Mouse (Mus musculus): ENCODE results near the gene Gm49450.

Gene Gm49450

DNA sequence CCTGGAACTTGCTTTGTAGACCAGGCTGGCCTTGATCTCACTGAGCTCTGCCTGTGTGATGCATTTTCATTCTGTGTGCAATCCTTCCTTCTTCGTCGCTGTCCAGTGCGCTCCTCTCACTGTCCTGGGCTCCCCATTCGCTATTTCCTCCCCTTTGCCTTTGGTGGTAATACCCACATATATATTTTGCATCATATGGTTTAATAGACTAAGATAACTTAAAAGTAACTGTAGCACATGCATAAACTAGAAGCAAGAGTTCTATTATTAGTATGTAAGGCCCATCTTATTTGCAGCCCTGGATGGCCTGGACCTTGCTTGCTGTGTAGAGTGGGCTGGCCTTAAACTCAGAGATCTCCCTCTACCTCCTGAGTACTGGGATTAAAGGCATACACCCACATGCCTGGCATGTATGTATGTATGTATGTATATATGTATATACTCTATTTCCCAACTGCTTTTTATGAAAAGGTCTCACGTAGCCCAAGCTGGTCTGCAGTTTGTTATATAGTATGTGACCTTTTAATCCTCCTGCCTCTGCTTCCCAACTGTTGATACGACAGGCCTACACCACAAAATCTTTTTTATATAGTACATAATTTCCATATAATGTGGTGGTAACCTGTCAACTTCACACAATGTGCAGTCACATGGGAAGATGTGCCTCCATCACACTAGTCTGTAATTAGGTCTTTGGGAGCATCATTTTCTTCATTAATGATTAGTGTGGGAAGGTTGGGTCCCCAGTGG is 4.3 kb downstream of the Gm49450 start:
- TF ChIP-seq GATA4 (IDR thresholded peaks at IDR 0.05; ENCODE audit: insufficient replicate concordance, low read length), result no peak

DNA sequence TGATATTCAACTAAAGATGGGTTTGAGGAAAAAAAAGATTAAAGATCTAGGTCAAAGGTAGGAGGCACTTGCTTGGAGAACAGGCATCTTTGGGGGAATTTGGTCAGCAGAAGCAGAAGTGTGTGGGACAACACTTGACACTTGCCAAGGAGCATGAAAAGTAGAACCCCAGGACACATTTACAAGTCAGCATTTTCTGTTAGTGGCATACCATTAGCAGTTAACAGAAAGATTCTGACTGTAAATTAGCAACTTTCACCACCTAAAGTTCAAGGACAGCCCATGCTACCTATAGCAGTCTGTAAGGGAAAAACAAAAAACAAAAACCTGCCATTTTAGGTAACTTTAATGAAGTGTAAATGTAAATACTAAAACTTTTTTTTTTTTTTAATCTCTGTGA is 5.0 kb downstream of the Gm49450 start:
- no peak for TF ChIP-seq GATA4 (IDR thresholded peaks at IDR 0.05; ENCODE audit: insufficient replicate concordance, low read length)

DNA sequence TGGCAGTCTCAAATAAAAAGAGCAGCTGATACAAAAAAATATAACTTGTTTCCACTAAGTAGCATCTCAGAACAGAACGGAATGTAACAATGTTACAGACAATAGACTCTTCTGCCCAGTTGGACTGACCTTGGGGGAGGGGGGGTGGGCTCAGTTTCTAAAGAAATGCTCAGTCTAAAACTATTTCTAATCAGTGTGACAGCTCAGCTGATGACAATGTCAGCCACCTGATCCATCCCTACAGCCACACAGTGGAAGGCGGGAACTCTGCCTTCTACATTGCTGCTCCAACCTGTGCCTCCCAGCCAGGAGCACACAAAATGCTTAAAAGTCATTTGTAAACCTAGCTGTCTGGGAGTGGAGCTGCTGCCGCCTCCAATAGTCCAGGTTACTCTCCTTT is 5.5 kb downstream of the Gm49450 start:
- TF ChIP-seq GATA4 (IDR thresholded peaks at IDR 0.05; ENCODE audit: insufficient replicate concordance, low read length), result no peak

DNA sequence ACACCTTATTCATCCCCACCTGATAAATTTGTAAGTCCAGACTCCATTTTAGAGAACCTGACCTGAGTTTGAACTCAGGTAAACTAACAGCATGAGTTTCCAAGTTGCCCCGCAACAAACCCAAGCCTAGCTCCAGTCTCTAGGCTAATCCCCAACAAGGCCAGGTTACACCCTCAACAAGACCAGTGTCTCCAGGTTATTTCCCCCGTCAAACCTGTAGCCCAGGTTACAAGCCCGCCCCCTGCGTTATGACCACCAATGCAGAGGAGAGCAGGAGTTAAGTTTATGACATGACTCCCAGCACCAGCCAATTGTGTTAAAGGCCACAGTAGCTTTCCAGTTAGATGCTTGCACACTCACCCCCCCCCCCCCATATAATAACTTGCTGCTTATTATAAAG is 10.2 kb downstream of the Gm49450 start:
- no peak for TF ChIP-seq GATA4 (IDR thresholded peaks at IDR 0.05; ENCODE audit: insufficient replicate concordance, low read length)

DNA sequence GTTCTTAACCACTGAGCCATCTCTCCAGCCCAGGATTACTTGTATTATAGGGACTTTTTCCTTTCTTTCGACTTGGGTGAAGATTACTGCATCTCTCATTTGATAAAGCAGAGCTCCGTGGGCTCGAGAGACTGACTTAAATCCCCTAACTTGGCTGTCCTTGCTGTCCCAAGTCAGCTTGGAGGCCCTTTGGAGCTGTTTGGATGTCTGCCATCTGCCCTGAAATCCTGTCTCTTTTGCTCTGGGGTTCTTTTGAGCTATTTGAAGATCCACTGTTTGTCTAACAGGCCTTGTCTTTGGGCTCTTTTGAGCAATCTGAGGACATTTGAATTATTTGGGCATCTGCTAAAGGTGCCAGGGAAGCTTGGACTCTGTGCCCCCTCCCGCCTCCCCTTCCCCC is 11.3 kb downstream of the Gm49450 start:
- TF ChIP-seq GATA4 (IDR thresholded peaks at IDR 0.05; ENCODE audit: insufficient replicate concordance, low read length), result no peak

DNA sequence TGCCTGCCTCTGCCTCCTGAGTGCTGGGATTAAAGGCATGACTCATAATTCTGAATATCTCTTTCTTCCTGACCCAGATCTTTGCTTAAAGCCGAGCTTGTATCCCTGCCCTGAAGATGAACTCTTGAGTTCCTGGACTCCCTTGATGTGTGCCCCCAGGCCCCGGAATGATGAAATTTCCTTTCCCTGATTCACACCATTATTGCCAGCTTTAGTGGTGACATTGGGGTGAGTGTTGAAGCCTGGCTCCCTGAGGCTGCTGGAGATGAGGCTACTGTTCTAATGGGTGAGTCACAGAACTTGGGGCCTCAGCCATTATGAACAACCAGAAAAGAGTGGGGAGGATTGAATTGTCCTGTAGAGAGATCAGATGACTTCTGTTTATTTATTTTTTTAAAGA is 11.8 kb downstream of the Gm49450 start:
- TF ChIP-seq GATA4 (IDR thresholded peaks at IDR 0.05; ENCODE audit: insufficient replicate concordance, low read length), result no peak

DNA sequence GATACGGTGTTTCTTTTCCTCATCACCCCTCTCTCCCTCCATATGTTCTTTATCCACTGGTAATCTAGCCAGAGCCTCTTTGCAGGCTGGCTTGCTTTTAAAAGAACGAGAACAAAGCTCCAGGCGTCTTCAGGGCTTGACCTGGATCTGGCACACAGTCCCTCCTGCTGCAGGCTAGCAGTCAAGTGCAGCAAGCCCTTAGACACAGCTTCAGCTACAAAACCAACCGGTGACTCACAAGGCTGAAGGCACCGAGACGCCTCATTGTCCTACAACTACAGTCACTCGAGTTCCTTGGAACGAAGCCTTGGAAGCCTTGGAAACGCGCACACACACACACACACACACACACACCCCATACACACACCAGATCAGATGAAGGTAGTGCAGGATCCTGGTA is 12.5 kb downstream of the Gm49450 start:
- TF ChIP-seq GATA4 (IDR thresholded peaks at IDR 0.05; ENCODE audit: insufficient replicate concordance, low read length), result no peak

DNA sequence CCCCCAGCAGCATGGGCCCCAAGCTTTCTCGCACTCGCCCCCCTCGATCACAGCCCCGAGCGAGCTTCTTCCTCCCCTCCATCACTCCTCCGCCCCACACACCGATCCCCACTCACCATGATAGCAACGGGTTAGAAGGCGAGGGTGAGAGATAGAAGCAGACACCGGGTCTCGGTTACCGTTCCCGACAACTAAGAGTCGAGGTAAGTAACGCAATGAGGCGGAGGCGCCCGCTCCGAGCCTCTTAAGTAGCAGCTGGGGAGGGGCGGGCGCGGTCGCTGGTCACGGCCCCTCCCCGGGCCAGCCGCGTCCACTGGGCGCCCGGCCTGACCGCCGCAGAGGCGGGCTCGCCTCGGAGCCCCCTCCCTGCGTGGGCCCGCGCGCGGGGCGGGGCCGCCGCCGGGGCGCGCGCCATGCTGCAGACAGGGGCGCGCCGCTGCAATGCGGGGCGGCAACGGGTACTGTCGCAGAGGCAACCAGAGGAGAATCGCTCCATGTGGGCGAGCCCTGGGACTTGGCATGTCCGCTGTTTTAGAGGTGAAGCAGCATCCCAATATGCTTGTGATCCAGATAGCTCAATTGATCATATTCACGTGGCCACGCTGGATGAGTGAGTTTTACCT is 19.0 kb downstream of the Gm49450 start, which contains the start of gene Tuba1b:
Tuba1b (minus strand) TSS at position 349 of the 623 bp plus-strand sequence.
- TF ChIP-seq GATA4 (IDR thresholded peaks at IDR 0.05; ENCODE audit: insufficient replicate concordance, low read length), result no peak

DNA sequence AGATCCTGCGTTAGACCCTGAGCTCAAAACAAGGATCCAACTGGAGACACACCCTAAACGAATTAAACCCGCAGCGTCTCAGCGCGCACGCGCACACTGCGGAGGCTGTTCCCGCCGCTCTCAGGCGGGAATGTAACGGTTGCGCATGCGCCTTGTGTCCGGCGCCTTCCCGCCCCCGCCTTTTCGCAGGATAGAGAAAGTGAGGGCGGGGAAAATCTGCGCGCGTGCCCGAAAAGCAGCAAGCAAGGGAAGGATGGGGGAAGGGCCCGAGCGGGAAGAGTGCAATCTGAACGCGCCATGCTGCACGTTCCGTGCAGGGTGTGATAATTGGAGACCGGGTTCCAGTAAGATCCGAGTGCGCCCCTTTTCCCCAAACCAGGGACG is 19.5 kb downstream of the Gm49450 start:
- TF ChIP-seq GATA4 (IDR thresholded peaks at IDR 0.05; ENCODE audit: insufficient replicate concordance, low read length), result no peak

DNA sequence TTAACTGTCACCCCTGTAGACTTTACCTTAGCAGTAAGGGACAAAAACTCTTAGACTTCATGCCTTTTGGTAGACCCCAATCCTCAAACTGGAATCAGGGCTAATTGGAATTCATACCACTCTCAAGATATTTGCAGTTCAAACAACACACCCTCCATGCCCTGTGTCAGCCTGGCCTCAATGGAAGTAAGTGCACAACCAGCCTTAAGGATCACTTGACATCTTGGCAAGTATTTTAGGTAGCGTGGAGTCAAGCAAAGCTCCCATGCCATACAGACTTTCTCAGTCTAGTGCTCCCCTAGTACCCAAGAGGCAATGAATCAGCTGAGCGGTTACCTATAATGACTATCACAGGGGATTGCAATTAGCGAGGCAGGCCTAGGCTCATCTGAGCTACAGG is 22.4 kb downstream of the Gm49450 start:
- no peak for TF ChIP-seq GATA4 (IDR thresholded peaks at IDR 0.05; ENCODE audit: insufficient replicate concordance, low read length)

DNA sequence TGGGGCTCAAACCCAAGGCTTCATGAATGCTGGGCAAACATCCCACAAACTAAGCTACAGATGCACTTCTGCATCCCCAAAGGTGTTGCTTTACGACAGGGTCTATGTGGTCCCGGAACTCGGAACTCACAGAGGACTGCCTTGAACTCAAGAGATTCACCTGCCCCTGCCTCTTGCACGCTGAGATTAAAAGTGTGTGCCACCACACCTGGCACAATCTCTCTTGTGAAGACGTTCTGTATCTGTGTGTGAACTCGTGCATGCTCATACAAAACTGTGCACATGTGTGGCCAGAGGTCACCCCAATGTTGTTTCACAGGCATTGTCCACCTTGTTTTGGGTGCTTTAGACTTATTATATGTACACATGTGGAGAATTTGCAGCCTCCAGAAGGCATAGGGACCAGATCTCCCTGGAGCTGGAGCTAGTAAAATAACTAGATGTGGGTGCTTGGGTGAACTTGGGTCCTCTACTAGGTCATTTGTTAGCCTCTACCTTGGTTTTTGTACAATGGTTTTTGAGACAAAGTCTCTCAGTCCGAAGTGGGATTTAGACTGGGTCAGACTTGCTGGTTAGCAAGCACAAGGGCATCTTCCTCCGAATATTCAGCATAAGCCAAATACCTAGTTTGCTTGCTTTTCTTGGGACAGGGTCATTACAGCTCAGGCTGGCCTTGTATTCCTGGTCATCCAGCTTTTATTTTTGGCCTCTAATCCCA is 23.2 kb downstream of the Gm49450 start:
- no peak for TF ChIP-seq GATA4 (IDR thresholded peaks at IDR 0.05; ENCODE audit: insufficient replicate concordance, low read length)

DNA sequence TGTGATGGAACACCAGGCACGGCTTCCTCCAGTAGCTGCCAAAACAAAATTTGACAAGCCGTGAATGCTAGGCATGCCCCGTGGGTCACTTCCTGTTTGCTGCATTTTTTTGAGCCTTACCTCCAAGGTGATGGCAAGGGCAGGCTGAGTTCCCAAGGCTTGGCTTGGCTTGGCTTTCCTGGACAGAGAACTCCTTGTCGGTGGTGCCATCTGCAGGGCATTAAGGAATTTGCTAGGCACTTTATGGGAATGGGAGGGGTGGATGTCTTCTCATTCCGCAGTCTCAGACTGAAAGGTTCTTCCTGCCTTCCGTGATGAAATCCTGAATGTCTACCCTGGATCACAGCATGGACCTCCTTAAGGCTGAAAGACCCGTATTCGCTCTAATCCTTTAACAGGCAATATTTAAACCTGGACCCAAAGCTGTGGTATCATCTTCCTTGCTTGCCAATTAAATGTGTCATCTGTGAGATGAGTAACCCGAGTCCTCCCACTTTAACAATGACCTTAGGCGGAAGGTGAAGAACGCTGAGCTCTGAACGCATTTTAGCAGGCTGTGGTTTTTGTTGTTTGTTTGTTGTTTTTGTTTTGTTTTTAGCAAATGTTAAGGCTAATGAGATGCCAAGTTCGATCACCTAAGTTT is 24.6 kb downstream of the Gm49450 start:
- TF ChIP-seq GATA4 (IDR thresholded peaks at IDR 0.05; ENCODE audit: insufficient replicate concordance, low read length), result no peak

DNA sequence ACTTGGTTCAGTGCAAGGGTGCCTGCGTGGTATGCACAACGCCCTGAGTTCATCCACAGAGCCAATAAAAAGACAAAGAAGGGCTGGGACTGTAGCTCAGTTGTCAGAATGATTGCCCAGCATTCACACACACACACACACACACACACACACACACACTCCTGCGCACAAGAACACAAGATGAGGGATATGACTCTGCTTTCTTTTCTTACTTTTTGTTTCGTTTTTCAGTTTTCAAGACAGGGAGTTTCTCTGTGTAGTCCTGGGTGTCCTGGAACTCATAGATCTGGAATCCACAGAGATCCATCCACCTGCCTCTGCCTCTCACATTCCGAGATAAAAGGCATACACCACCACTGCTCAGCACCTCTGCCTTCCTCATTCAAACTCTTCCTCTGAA is 25.8 kb downstream of the Gm49450 start:
- TF ChIP-seq GATA4 (IDR thresholded peaks at IDR 0.05; ENCODE audit: insufficient replicate concordance, low read length), result no peak

DNA sequence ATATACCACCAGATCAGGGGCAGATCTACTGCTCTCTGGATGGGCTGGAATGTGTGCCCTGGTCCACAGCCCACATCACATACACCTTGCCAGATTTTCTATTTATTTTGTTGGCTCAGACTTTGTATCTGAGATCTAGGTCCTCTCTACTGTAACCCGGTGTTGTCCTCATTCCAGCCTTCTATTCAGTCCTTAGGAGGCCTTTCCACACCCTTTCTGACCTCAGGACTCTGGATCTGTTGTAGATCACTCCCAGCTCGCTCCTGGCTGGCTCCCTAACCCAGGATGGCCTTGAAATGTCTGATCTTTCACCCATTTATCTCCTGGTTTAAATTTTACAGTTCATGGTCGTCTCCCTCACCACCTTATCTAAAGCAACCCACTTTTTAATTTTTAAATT is 28.7 kb downstream of the Gm49450 start:
- TF ChIP-seq GATA4 (IDR thresholded peaks at IDR 0.05; ENCODE audit: insufficient replicate concordance, low read length), result peak; percentile 18; the same call in 1 of the 2 replicates

DNA sequence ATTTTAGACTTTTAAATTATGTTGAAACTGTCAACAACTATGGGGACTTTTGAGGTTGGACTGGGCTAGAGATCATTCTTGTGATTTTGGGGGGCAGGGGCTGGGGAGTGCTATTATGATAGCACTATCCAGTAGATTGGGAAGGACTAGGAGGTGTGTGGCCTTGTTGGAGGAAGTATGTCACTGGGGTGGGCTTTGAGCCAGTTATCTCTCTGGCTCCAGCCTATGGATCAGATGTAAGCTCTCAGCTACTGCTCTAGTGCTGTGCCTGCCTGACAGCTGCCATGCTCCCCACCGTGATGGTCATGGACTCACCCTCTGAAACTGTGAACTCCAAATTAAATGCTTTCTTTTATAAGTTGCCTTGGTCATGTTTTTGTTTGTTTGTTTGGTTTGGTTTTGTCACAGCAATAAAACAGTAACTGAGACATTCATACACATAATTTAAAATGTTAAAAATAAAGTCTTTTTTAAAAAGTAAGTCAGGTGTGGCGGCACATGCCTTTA is 30.3 kb downstream of the Gm49450 start:
- no peak; the same call in 1 of the 2 replicates for TF ChIP-seq GATA4 (IDR thresholded peaks at IDR 0.05; ENCODE audit: insufficient replicate concordance, low read length)
